Mouse (Mus musculus) right cerebral cortex, postnatal 36 days (tissue): ENCODE measurements at regions not wholly inside any gene's neighbourhood (a gene's known extent, or its start where the extent isn't known, plus 50 kb on each side); places are given as distances from the start of the nearest gene placed in this dataset.

Source experiments
- DNase-seq, 2 experiments: peaks; one replicate each; pipeline ENCODE4 v3.0.0; 2022; ENCODE audit warnings: low spot score in 2 of 2, mixed read lengths in 1 of 2

DNA sequence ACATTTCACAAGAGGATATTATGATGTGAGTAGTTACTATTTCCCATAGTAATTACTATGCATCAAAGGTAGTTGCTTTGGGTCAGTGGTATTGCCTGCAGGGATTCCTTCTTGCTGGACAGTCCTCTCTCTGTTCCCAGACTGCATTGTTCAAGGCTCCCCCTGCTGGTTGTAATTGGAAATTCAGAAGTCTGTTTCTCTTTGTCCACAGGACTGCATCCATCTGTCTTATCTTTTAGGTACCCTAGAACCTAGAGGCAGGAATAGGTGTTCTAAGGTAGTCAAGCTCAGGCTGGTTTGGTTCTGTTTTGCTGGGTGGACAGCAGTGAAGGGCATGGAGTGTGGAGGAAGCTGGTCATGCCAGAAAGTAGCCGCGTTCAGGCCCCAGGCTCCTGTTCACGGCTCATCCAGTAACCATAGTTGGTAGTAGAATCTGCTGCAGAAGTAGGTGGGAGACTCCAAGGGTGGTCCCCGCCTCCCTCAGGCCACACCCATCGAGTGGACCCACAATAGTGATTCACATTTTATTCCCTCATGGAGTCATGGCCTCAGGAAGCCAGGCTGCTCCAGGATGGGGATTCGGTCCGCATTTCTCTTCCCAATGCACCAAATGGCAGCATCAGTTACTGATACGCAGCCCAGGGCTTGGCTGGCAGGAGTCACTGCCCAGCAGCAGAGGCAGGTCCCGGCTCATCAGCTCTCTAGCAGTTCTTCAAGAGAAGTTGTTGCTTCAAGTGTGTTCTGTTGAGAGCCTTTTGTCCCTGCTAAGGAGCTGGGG lies 51.7 kb upstream of the Caprin1 start:
- no peak for DNase-seq

DNA sequence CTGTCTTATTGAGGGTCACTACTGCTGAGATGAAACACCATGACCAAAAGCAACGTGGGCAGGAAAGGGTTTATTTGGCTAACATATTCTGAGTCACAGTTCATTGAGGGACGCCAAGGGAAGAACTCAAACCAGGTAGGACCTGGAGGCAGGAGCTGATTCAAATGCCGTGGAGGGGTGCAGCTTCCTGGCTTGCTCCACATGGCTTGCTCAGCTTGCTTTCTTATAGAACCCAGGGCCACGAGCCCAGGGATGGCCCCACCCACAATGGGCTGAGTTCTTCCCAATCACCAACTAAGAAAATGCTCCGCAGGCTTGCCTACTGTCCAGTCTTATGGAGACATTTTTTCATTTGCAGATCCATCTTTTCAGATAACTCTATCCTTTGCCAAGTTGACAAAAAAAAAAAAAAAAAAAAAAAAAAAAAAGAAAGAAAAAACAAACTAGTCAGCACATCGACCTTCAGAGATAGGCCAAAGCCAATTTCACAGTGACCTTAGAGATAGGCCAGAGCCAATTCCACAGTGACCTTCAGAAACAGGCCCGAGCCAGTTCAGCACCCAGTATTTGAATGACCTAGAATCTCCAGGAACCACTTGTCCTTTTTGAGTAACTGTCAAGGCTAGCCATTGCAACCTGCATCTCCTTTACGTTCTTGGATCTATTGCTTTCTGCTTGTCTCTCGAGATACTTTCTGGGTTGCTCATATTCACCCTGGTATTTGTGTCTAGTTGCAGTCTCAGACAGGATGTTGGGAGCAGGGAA lies 52.5 kb upstream of the Caprin1 start:
- no peak for DNase-seq

DNA sequence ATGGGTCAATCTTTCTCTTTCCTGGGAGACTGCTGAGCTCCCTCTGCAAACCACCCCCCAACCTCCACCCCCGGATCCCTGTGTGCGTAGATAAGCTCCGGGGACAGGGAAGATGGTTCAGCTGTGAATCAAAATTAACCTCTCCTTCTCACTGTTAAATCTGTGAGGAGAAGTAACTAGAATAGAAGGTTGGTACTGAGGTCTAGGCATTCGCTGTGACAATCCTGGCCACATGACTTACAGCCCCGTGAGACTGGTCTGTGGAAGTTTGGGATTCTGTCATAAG lies 53.0 kb upstream of the Caprin1 start:
- DNase-seq, result no peak

DNA sequence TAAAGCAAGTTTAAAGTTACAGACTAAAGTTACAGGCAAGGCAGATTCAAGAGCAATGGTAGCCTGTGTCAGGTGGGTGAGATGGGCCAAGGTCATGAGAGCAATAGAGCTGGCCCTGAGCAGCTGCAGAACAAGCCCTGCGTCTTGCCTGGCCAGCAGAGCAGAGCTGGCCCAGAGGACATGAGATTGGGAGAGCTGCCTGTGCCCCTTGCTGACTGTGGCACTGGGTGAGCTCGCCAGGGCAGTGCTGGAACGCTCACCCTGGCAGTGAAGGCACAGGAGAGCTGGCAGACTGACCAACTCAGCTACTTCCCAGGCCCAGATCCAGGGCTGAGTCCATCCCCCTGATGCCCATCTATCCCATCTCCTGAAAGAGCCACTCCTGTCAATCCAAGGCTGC lies 53.7 kb upstream of the Caprin1 start:
- DNase-seq, result no peak

DNA sequence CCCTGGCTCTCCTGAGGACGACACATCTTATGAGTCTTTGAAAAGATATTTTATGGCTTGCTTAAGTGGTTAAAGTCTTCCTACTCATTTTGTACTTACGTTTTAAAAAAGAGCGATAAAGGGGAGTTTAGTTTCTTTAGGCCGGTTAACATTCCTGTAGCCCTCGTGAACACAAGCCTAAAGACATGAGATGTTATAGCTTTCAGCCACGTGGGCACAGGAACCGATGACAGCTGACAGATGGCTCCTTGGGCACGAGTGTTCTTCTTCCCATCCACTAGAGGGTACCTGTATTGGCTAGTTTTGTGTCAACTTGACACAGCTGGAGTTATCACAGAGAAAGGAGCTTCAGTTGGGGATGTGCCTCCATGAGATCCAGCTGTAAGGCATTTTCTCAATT lies 63.8 kb upstream of the Caprin1 start:
- no peak for DNase-seq

DNA sequence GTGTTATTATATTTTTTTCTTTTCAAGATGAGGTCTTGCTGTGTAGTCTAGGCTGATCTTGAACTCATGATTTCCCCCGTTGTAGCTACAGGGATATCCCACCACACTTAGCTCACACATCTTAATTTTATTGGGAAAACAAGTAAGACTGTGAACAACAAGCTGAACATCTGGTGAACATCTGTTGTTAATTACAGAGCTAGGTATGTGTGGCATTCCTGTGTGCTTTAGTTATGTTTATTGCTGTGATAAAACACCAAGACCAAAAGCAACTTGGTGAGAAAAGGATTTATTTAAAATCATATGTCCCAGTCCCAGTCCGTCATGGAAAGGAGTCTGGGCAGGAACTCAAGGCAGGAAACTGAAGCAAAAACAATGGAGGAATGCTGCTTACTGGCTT lies 66.8 kb upstream of the Caprin1 start:
- no peak for DNase-seq

DNA sequence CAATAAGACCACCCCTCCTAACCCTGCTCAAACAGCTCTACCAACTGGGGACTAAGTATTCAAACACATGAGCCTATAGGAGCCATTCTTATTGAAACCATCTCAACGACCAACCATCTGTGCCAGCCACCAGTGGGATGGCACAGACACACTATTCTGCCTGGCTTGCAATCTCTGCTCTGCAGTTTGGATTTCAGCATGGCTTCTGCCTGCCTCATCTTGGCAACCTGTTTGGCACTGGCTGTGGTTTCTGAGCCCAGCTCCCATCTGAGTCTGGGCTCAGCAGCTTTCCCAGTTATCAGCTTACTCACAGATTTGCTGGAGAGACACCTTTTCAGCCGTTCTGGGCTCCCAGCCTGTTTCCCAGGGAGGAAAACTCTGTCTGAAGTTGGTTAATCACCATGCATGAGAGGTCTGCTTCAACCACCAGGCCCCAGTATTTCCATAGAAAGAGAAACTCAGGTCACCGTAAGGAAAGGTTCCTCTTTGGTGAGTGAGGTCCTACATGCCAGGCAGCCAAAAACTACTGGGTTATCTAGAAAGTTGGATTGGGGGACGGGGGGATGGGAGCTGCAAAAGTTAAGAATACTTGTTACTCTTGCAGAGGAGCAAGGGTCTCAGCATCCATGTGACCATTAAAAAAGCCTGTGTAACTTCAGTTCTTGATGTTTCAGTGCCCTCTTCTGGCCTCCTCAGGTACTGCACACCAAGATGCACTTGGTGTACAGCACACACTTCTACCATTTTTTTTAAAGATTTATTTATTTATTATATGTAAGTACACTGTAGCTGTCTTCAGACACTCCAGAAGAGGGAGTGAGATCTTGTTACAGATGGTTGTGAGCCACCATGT lies 68.1 kb upstream of the Caprin1 start:
- DNase-seq, result peak; percentile 13 to 14

DNA sequence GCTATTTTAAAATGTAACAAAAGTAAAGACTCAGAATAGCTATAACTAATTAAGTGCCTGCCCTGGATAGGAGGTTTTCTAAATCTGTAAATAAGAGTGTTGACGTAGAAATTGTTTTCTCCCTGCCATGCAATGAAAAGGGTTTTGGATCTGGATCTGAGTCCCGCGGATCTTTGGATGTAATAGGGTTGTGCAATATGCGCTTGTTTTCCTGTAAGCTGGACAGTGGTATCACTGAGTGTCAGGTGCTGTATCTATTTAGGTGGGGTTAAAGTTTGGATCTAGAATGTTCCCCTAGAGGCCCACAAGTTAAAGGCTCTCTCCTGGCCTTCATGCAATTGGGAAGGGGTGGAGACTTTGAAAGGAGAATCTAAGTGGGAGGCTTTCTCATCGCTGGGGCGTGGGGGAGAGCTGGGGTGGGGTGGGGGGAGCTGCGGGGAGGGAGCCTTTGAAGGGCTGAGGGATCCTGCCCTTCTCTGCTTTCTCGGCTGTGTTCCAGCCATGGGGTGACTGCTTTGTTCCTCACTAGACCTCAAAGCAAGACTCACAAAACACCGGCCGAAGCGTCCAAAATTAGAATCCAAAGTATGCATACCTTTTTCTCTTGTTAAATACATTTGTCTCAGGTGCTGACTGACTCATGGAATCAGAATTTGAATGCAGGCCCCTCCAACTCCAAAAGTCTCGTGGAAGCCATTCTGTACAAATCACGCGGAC lies 70.0 kb upstream of the Caprin1 start:
- DNase-seq, result no peak

DNA sequence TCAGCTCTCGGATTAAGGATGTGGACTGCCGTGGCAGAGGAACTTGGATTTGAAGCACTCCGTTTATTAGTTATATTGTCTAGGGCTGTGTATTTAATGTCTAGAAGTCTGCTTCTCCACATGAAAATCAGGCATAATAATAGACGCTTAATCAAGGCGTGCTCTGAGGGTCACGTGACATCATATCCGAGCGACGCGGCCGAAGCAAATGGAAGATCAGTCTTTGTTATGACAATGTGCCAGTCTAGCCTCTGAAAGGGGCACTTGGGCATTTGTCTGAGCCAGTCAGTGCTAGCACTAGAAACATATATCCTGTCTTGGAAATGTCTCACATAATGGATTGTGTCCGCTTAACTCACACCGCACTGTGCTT lies 70.5 kb upstream of the Caprin1 start:
- DNase-seq, result no peak

DNA sequence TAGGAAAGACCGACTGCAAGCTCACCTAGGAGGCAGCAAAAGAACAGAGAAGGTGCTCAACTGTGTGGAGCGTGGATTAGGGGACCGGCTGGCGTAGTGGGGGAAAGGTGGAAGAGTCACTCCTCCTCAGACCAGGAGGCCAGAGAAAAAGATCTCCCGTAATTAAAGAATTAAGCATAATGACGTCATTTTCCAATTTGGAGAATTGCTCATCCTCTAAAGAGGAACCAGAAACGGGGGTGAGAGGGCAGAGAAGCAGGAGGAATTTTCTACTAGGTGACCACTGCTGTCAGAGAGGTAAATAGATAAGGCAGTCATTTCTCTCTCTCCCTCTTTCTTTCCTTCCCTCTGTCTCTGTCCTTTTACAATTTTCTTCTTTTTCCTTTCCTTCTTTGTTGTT lies 71.2 kb upstream of the Caprin1 start:
- DNase-seq, result no peak

DNA sequence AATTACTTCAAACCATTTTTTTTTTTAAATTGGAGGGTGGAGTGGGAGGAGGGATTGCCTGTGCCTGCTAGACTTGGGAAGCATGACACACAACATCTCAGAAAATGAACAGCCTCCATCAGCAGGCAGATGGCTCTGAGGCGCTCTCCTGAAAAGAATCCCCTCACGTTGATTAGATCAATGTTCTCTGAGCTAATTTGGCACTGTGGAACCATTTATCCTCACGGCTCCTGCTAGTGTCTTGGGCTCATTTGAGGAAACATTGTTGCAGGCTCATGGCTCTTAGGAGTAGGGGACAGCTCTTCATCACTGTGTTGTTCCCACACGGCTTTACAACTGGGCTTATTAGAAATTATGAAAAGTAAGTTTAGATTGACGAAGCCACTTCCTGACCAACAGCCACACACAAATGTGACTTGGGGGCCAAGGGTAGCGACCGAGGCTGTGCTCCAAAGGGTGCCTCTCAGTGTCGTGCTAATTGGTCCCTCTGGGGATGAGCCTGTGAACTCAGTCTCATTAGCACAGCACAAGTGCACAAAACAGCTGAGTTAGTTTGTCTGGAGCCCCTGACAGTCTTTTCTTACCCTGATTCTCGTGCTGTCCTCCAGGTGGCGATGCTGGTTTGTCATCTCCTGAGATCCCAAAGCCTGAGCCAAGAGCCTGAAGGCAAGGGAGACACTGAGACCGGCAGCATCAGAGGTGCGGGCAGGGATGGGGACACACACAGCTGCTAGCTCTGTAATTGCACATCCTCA lies 74.2 kb upstream of the Caprin1 start:
- peak; percentile 52 to 60 for DNase-seq

DNA sequence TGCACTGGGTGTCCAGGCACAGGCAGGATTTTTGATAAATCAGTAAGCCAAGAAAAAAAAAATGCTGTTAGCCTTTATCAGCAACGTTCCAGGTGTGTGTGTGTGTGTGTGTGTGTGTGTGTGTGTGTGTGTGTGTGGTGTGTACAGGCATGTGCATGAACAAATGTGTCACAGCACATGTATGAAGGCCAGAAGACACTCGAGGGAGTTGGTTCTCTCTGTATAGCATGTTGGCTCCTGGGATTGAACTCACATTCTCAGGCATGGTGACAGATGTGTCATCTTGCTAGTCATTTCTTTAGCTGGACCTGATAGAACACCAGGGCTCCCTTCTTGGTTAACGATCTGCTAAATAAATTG lies 74.8 kb upstream of the Caprin1 start:
- DNase-seq, result no peak

DNA sequence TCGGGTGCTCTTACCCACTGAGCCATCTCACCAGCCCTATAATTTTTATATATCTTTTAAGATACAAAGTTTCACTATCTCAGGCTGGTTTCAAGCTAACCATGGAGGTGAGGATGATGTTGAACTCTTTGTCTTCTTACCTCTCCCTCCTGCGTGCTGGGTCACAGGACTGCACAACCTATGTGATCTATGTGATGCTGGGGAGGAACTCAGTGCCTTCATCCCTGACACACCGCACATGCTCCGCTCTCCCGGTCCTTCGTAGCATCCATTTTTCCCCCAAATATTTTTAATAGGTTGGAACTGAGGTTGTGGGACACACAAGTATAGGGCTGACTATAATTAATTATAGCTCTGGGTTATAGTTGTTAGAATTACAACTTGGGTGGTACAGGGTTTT lies 75.9 kb upstream of the Caprin1 start:
- DNase-seq, result no peak

DNA sequence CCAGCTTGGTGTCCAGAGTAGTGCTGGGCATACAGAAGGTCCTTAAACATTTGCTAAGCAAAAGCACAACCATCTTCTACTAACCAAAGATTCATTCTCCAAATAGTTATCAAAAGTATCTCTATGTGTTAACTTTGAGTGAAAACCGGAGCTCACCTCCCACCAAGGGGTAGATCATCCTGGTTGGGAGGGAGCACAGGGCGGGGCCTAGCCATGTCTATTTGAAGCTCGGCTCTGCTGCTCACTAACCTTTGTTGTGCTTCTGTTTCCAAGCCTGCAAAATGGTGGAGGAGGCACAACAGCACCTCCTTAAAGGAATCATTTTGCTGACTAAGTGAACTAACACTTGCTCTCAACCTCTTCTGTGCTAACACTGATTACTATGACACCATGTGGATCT lies 77.0 kb upstream of the Caprin1 start:
- no peak for DNase-seq

DNA sequence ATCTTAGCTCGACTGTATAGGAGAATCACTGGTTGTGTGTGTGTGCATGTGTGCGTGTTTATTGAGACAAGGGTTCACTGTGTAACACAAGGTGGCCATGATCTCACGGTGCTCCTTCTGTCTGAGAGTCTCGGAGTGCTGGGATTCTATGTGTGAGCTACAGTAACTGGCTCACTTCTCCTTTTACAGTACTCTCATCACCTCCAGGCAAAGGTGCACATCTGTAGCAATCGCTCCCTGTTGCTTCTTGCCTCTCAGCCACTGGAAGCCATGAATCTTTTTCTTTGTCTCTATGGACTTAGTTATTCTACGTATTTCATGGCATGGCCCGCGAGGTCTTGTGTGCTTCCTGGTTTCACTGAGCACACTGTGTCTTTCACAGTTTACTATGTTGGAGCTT lies 78.3 kb upstream of the Caprin1 start:
- no peak for DNase-seq

DNA sequence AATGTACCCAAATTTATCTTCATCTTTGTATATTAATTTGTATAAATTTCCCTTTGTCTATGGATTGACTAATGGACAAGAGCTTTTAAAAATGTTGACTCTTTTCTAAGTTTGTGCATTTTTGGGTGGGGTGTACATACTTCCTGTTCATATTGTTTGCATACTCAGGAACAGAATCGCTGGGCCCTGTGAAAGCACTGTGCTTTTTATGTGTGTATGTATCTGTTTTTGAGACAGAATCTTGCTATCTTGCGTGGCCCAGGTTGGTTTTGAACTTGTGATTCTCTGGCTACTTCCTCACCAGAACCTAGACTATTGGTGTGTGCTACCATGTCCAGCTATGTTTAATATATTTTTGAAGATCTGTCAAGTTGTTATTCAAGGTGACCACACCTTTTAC lies 78.8 kb upstream of the Caprin1 start:
- DNase-seq, result no peak

DNA sequence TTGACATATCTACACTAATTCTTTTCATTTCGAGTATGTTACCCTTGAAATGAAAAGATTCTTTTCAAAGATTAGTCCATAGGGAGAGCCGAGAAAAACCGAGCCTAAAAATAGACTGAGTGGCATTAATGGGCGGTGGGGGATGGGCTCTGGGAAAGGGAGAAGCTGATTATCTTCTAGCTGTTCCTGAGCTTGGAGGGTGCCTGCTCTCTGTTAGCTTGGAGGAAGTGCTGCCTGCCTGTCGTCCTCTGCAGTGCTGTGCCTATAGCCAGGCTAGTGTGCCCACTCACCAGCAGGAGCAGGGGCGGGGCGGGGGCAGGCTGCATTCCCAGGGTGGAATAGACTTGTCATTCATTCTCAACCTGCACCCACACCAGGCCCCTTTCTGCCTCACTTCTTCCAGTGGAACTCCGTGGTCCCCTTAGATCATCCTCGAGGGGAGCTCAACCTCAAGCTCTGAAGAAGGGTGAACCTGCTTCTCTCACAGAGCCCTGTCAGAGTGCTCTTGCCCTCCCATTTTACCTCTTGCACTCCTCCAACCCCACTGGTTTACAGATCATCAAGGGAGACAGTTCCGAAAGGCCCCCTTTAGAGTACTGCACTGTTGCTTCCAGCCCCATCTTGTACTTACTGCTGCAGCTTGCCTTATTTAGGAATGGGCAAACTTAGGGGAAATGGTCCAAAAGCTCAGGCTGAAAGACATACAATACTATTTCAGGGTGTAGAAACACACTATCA lies 76.6 kb upstream of the Lmo2 start:
- DNase-seq, result peak; percentile 63 to 69

DNA sequence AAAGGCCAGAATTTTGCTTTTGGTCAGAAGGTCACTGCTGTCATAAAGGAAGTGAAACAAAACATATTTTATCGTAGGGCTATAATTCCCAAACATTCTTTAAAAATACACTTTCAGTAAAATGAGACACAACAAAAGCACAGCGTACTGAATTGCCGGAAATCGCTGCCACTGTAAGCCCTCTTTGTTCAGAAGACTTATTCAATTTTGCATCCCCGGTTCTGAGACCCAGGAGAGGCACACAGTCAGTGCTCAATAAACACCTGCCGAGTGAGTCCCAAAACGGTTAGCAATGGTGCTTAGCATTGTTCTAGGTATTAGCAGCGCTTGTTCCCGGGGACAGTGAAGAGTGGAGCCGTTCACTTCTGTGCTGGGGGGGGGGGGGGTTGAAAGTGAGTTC lies 72.9 kb upstream of the Lmo2 start:
- no peak for DNase-seq

DNA sequence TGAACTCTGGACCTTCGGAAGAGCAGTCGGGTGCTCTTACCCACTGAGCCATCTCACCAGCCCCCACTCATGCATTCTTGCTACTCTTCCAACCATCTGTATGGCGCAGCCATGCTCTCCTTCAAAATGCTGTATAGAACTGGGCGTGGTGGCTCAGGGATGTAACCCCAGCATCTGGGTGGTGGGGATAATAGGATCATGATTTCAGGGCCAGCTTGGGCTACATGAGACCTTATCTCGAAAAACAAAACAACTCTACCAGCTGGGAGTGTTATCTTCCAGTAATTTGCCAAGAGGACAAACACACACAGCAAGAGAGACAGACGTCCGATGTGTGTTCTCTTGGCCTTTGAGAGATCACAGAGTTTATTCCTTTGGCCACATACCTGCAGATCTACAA lies 69.8 kb upstream of the Lmo2 start:
- DNase-seq, result no peak

DNA sequence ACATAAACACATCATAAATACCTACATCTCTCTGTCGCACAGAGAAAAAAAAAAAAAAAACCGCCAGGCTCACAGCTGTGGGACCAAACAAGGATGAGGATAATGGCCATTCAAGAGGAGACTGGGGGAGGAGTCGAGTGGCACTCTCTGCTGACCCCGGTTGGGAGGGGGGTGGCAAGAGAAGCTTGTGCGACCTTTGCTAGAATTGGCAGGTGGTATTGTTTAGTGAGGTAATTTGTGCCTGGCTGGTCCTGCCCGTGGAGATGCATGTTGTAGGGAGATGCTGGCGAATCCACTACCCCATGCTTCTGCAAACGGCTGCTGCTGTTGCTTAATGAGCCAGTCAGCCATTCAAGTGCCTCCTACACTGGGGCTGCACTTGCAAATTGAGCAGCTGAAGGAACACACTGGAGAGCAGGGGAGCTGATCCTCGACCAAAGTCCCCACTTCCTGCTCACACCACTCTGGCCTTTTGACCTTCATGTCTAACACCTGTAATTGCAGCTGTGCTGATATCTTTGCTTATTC lies 66.5 kb upstream of the Lmo2 start:
- DNase-seq, result no peak
